Mouse (Mus musculus) hindbrain, embryonic 14.5 days (tissue): Measurements from ENCODE around the gene Nadk2. TPM values are rescaled to one million over a fixed set of nuclear protein-coding genes. Genes with fewer than 3 reads are reported as not detected.
A peak's percentile ranks its signal among the peaks of the same experiment; 100 is the strongest.

Experiments
- ATAC-seq: fragments of 200-750 bp; cut with Nextera tagmentation; 2 replicates; pipeline ENCODE4 v1.8.0; 2017; ENCODE audit warnings: moderate number of reproducible peaks, mild to moderate bottlenecking, moderate TSS enrichment, moderate library complexity; ENCODE audit not compliant: low FRiP score
- DNase-seq: peaks from one replicate; pipeline ENCODE4 v3.0.0-alpha.2; 2015; ENCODE audit warnings: low spot score
- H3K27ac ChIP-seq: fragments of 300-500 bp; sonication (generic); 2 replicates; pipeline ENCODE4 v1.5.1; 2014; ENCODE audit warnings: mild to moderate bottlenecking, moderate library complexity
- H3K27me3 ChIP-seq: fragments of 300-500 bp; sonication (generic); 2 replicates; pipeline ENCODE4 v1.6.1; 2014; ENCODE audit warnings: mild to moderate bottlenecking, low read length, mixed read lengths; ENCODE audit not compliant: control insufficient read depth, insufficient read depth
- H3K36me3 ChIP-seq: fragments of 300-500 bp; sonication (generic); replicated peaks from 2 replicates; pipeline ENCODE4 v1.6.1; 2014; ENCODE audit not compliant: control insufficient read depth, insufficient read depth
- H3K4me1 ChIP-seq: fragments of 300-500 bp; sonication (generic); replicated peaks from 2 replicates; pipeline ENCODE4 v1.6.1; 2014; ENCODE audit warnings: antibody characterized with exemption, low read length, mixed read lengths; ENCODE audit not compliant: control insufficient read depth, insufficient read depth
- H3K4me2 ChIP-seq: fragments of 300-500 bp; sonication (generic); replicated peaks from 2 replicates; pipeline ENCODE4 v1.6.1; 2014; ENCODE audit warnings: mild to moderate bottlenecking, moderate library complexity
- H3K4me3 ChIP-seq: fragments of 300-500 bp; sonication (generic); replicated peaks from 2 replicates; pipeline ENCODE4 v1.5.1; 2014; ENCODE audit warnings: mild to moderate bottlenecking, low read length
- H3K9ac ChIP-seq: fragments of 300-500 bp; sonication (generic); 2 replicates; pipeline ENCODE4 v1.6.1; 2014
- H3K9me3 ChIP-seq: fragments of 300-500 bp; sonication (generic); 2 replicates; pipeline ENCODE4 v1.6.1; 2016; ENCODE audit warnings: low read length; ENCODE audit not compliant: control insufficient read depth
- WGBS: fragments of 180-500 bp; shearing (Covaris S2); extraction: QIAGEN DNeasy Blood & Tissue Kit; methylation state at CpG from one replicate; pipeline ENCODE4 v1.1.7; 2014; 5-methylcytosine and 5-hydroxymethylcytosine counted together
- polyA plus RNA-seq: library from polyadenylated mRNA; unstranded; fragments of >200 nt; fragmentation: Nextera tagmentation; extraction: Ambion mirVana; gene quantifications from 2 replicates; pipeline ENCODE4 v1.2.1, GENCODE M21; 2014

The Nadk2 gene
- polyA plus RNA-seq, 1 experiment from 2014 or later = 38.4 TPM

DNA sequence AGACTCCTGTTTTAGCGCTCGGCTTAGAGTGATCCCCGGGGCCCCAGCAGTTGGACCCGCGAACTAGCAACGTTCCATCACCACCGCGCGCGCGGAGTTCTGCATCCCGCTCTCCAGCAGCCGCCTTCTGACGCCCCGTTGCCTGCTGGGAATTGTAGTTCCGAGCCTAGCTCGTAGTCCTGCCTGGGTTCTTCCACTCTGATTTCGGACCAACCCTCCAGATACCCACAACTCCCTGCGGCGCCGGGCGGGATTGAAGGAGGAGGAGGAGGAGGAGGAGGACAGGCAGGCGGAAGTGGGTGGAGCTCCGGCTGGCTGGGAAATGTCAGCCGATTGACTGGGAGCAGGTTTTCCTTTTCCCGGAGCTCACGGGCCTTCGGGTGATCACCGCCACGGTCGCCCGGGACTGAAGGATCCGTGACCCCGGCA lies 69.2 kb downstream of the Nadk2 start, which contains the start of gene Lmbrd2:
TSS of gene Lmbrd2 (plus strand) at position 299 of the 429 bp plus-strand sequence.
- Histone ChIP-seq H3K4me2 (peak within 1 kb of the TSS; percentile 82), H3K4me3 (peak within 1 kb of the TSS; percentile 65), H3K27me3 (no peaks in the 10 kb centered on the region), H3K4me1 (peaks cover 15% of the 10 kb centered on the region), H3K9me3 (no peaks in the 10 kb centered on the region), H3K9ac (peak within 1 kb of the TSS; percentile 75), H3K27ac (peak within 1 kb of the TSS; percentile 69), H3K36me3 (peaks cover 25% of the 10 kb centered on the region)
- ATAC-seq (peak; percentile 99), DNase-seq (peak; percentile 98)
- WGBS = under 1% methylated on average over 34 of the region's 34 CpGs

DNA sequence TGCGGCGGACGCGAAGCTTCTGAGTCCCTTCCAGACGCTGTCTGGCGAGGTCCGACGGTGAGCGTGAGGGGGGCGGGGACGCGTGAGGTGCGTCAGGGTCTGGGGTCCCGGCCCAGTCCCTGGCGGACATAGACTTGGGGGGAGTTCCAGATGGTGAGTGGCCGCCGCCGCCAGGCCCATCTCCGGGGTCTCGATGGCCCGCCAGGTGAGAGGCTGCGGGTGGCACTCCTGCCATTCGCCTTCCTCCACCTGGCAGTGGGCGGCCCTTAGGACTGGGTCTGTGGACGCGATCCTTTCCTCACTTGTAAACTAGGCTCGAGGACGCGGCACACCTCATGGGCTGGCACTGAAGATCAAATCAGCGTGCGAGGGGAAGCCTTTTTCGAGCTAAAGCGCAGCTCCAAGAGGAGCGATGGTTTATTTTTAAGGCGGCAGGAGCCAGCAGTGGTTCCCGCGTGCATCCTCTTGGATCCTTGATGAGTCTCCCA lies 69.7 kb downstream of the Nadk2 start:
- Histone ChIP-seq H3K4me1 (peaks cover 15% of the 10 kb centered on the region), H3K4me2 (peak overlapping the region; percentile 82), H3K36me3 (peaks cover 22% of the 10 kb centered on the region), H3K9ac (peak overlapping the region; percentile 75), H3K27ac (peak overlapping the region; percentile 69), H3K4me3 (peak overlapping the region; percentile 65), H3K9me3 (no peaks in the 10 kb centered on the region), H3K27me3 (no peaks in the 10 kb centered on the region)
- peak; percentile 49 for DNase-seq
- under 1% methylated on average over 37 of the region's 37 CpGs for WGBS
- ATAC-seq = peak; percentile 90

DNA sequence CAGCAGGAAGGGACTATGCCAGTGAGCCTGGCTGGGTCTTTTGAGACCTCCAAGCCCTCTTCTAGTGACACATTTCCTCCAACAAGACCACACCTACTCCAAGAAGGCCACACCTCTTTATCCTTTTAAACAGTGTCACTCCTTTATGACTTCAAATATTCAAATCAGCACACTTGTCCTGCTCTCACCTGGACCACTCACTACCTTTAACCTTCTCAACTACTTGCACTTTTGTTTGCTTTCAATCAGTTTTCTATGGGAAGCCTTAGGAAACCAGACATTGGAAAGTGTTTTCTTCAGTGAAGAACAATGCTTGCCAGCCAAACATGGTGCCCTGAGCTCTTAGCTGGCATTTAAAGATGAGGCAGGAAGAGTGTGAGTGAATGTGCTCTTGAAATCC lies 84.3 kb downstream of the Nadk2 start, which contains the start of gene Skp2:
TSS of gene Skp2 (minus strand) at position 101 of the 400 bp plus-strand sequence.
- no peak for ATAC-seq
- H3K27me3 ChIP-seq = no peaks in the 10 kb centered on the region
- no peak within 1 kb of the TSS for H3K4me2 ChIP-seq
- H3K9ac ChIP-seq = no peak within 1 kb of the TSS
- H3K4me3 ChIP-seq = no peak within 1 kb of the TSS
- peaks cover 71% of the 10 kb centered on the region for H3K36me3 ChIP-seq
- H3K9me3 ChIP-seq = no peaks in the 10 kb centered on the region
- H3K4me1 ChIP-seq = no peaks in the 10 kb centered on the region
- DNase-seq = no peak
- H3K27ac ChIP-seq = no peak within 1 kb of the TSS

Other genes starting within 250 kb of the Nadk2 start
- gene Ranbp3l, start 103.3 kb upstream of the Nadk2 start, polyA plus RNA-seq = 8.8 and 15.1 TPM in 2 replicates
- gene Lmbrd2, start 69.3 kb downstream of the Nadk2 start, polyA plus RNA-seq = 7.6 and 8.5 TPM in 2 replicates
- 19.7 and 25.7 TPM in 2 replicates for gene Skp2, start 84.2 kb downstream of the Nadk2 start, polyA plus RNA-seq
- not detected in 2 replicates for gene Ugt3a1, start 205.6 kb downstream of the Nadk2 start, polyA plus RNA-seq